Mouse (Mus musculus) MEL (cell line): ENCODE results near the gene Arhgef3. TPM values are rescaled to one million over a fixed set of nuclear protein-coding genes. Genes with fewer than 3 reads are reported as not detected.

Source experiments
- DNase-seq: peaks from one replicate; pipeline ENCODE4 v3.0.0; 2011; ENCODE audit warnings: low read depth, low spot score
- H3K27ac ChIP-seq: 2 replicates; pipeline ENCODE4 v1.5.1; 2012; ENCODE audit warnings: low read depth, mild to moderate bottlenecking, control low read depth, low read length, moderate library complexity; ENCODE audit not compliant: control insufficient read depth
- H3K27me3 ChIP-seq, 2 experiments: fragments of 150-350 bp in 1 of 2; sonication (generic) in 1 of 2; 2 replicates each; pipeline ENCODE4 v1.6.1; 2012; ENCODE audit warnings: low read length in 2 of 2, mild to moderate bottlenecking in 2 of 2, improper control_type of control experiment in 1 of 2, moderate library complexity in 1 of 2; ENCODE audit not compliant: insufficient read depth in 2 of 2, control insufficient read depth in 1 of 2
- H3K36me3 ChIP-seq, 2 experiments: 2 replicates each; pipeline ENCODE4 v1.6.1; 2012 to 2014; ENCODE audit warnings: low read length in 2 of 2, improper control_type of control experiment in 1 of 2, inconsistent platforms in 1 of 2, mild to moderate bottlenecking in 1 of 2; ENCODE audit not compliant: insufficient read depth in 2 of 2, control insufficient read depth in 1 of 2
- H3K4me1 ChIP-seq, 2 experiments: fragments of 150-350 bp in 1 of 2; sonication (generic) in 1 of 2; 2 replicates each; pipeline ENCODE4 v1.6.1; 2012; ENCODE audit warnings: low read length in 2 of 2, improper control_type of control experiment in 1 of 2, mild to moderate bottlenecking in 1 of 2; ENCODE audit not compliant: insufficient read depth in 2 of 2, control insufficient read depth in 1 of 2
- H3K4me3 ChIP-seq, 2 experiments: fragments of 150-350 bp in 1 of 2; sonication (generic) in 1 of 2; 2 replicates each; pipeline ENCODE4 v1.5.1; 2012; ENCODE audit warnings: low read depth in 2 of 2, low read length in 2 of 2, mild to moderate bottlenecking in 2 of 2, moderate library complexity in 2 of 2, control low read depth in 1 of 2, improper control_type of control experiment in 1 of 2; ENCODE audit not compliant: control insufficient read depth in 1 of 2, insufficient read depth in 1 of 2
- H3K79me2 ChIP-seq: 2 replicates; pipeline ENCODE4 v1.6.1; 2012; ENCODE audit warnings: mild to moderate bottlenecking, low read length, moderate library complexity; ENCODE audit not compliant: control insufficient read depth, poor library complexity, insufficient read depth
- H3K9ac ChIP-seq: 2 replicates; pipeline ENCODE4 v1.6.1; 2012; ENCODE audit warnings: low read depth, mild to moderate bottlenecking, control low read depth, low read length, moderate library complexity; ENCODE audit not compliant: control insufficient read depth, poor library complexity, severe bottlenecking
- H3K9me3 ChIP-seq: fragments of 150-350 bp; sonication (generic); replicated peaks from 2 replicates; pipeline ENCODE4 v1.6.1; 2012; ENCODE audit warnings: mild to moderate bottlenecking, low read length, improper control_type of control experiment, moderate library complexity; ENCODE audit not compliant: insufficient read depth
- BHLHE40 ChIP-seq: IDR thresholded peaks from 2 replicates; pipeline ENCODE4 v1.6.1; 2012; ENCODE audit warnings: low read depth, mild to moderate bottlenecking, inconsistent platforms, low read length, improper control_type of control experiment, borderline replicate concordance
- CHD1 ChIP-seq: IDR thresholded peaks from 2 replicates; pipeline ENCODE4 v1.6.1; 2012; ENCODE audit warnings: low read depth, mild to moderate bottlenecking, inconsistent platforms, low read length, improper control_type of control experiment
- CTCF ChIP-seq, 3 experiments: IDR thresholded peaks in 2 of 3; conservative IDR thresholded peaks in 1 of 3; 2 replicates each; pipeline ENCODE4 v1.5.1; 2011 to 2012; ENCODE audit warnings: low read length in 3 of 3, low read depth in 2 of 3, mild to moderate bottlenecking in 2 of 3, improper control_type of control experiment in 1 of 3, inconsistent platforms in 1 of 3, mixed read lengths in 1 of 3, moderate library complexity in 1 of 3; ENCODE audit not compliant: control insufficient read depth in 1 of 3, insufficient read depth in 1 of 3, poor library complexity in 1 of 3, severe bottlenecking in 1 of 3
- ETS1 ChIP-seq: IDR thresholded peaks from 2 replicates; pipeline ENCODE4 v1.6.1; 2012; ENCODE audit warnings: low read depth, mild to moderate bottlenecking, inconsistent platforms, low read length, improper control_type of control experiment, moderate library complexity
- GATA1 ChIP-seq: IDR thresholded peaks from 2 replicates; pipeline ENCODE4 v1.6.1; 2011; ENCODE audit warnings: low read depth, low read length, improper control_type of control experiment
- HCFC1 ChIP-seq: IDR thresholded peaks from 2 replicates; pipeline ENCODE4 v1.6.1; 2012; ENCODE audit warnings: low read depth, mild to moderate bottlenecking, inconsistent platforms, low read length, improper control_type of control experiment, moderate library complexity
- MAFK ChIP-seq: IDR thresholded peaks from 2 replicates; pipeline ENCODE4 v1.6.1; 2011; ENCODE audit warnings: low read depth, mild to moderate bottlenecking, low read length, improper control_type of control experiment, borderline replicate concordance
- MAZ ChIP-seq: IDR thresholded peaks from 2 replicates; pipeline ENCODE4 v1.6.1; 2012; ENCODE audit warnings: low read depth, mild to moderate bottlenecking, inconsistent platforms, low read length, improper control_type of control experiment
- MXI1 ChIP-seq: IDR thresholded peaks from 2 replicates; pipeline ENCODE4 v1.6.1; 2011; ENCODE audit warnings: mild to moderate bottlenecking, low read depth, low read length, improper control_type of control experiment
- MYB ChIP-seq: IDR thresholded peaks from 2 replicates; pipeline ENCODE4 v1.6.1; 2011; ENCODE audit warnings: mild to moderate bottlenecking, low read depth, low read length, improper control_type of control experiment
- MYC ChIP-seq: IDR thresholded peaks from 2 replicates; pipeline ENCODE4 v1.6.1; 2011; ENCODE audit warnings: low read depth, mild to moderate bottlenecking, low read length, improper control_type of control experiment, moderate library complexity
- NELFE ChIP-seq: IDR thresholded peaks from 2 replicates; pipeline ENCODE4 v1.6.1; 2011; ENCODE audit warnings: low read depth, low read length, improper control_type of control experiment
- NRF1 ChIP-seq: IDR thresholded peaks from 2 replicates; pipeline ENCODE4 v1.6.1; 2014; ENCODE audit warnings: low read depth, mild to moderate bottlenecking, inconsistent platforms, low read length, improper control_type of control experiment, moderate library complexity; ENCODE audit not compliant: poor library complexity, insufficient read depth, severe bottlenecking
- POLR2A ChIP-seq, 2 experiments: IDR thresholded peaks; 2 replicates each; pipeline ENCODE4 v1.6.1; 2011 to 2012; ENCODE audit warnings: low read length in 2 of 2, mild to moderate bottlenecking in 2 of 2, control low read depth in 1 of 2, improper control_type of control experiment in 1 of 2, low read depth in 1 of 2, moderate library complexity in 1 of 2; ENCODE audit not compliant: control insufficient read depth in 1 of 2, insufficient read depth in 1 of 2, poor library complexity in 1 of 2
- RAD21 ChIP-seq: IDR thresholded peaks from 2 replicates; pipeline ENCODE4 v1.6.1; 2011; ENCODE audit warnings: mild to moderate bottlenecking, low read depth, low read length, improper control_type of control experiment
- RCOR1 ChIP-seq: IDR thresholded peaks from 2 replicates; pipeline ENCODE4 v1.6.1; 2012; ENCODE audit warnings: low read depth, mild to moderate bottlenecking, inconsistent platforms, low read length, improper control_type of control experiment
- SIN3A ChIP-seq: IDR thresholded peaks from 2 replicates; pipeline ENCODE4 v1.6.1; 2012; ENCODE audit warnings: low read length, improper control_type of control experiment, inconsistent platforms
- TBP ChIP-seq: IDR thresholded peaks from 2 replicates; pipeline ENCODE4 v1.8.0; 2011; ENCODE audit warnings: low read depth, low read length, improper control_type of control experiment
- TCF12 ChIP-seq: IDR thresholded peaks from 2 replicates; pipeline ENCODE4 v1.6.1; 2014; ENCODE audit warnings: low read depth, mild to moderate bottlenecking, inconsistent platforms, low read length, improper control_type of control experiment, moderate library complexity
- USF1 ChIP-seq: IDR thresholded peaks from 2 replicates; pipeline ENCODE4 v1.6.1; 2014; ENCODE audit warnings: low read depth, mild to moderate bottlenecking, inconsistent platforms, low read length, improper control_type of control experiment, moderate library complexity
- USF2 ChIP-seq, 2 experiments: IDR thresholded peaks; 2 replicates each; pipeline ENCODE4 v1.6.1; 2011 to 2012; ENCODE audit warnings: improper control_type of control experiment in 2 of 2, low read length in 2 of 2, borderline replicate concordance in 1 of 2, inconsistent platforms in 1 of 2, low read depth in 1 of 2, mild to moderate bottlenecking in 1 of 2; ENCODE audit not compliant: insufficient read depth in 1 of 2
- ZMIZ1 ChIP-seq: IDR thresholded peaks from 2 replicates; pipeline ENCODE4 v1.6.1; 2012; ENCODE audit warnings: low read depth, mild to moderate bottlenecking, inconsistent platforms, low read length, improper control_type of control experiment, moderate library complexity
- ZNF384 ChIP-seq: IDR thresholded peaks from 2 replicates; pipeline ENCODE4 v1.6.1; 2012; ENCODE audit warnings: low read depth, mild to moderate bottlenecking, inconsistent platforms, low read length, improper control_type of control experiment
- polyA plus RNA-seq, 2 experiments: library from polyadenylated mRNA; stranded (reverse) in 1 of 2; unstranded in 1 of 2; fragments of >175 nt in 1 of 2; fragments of >200 nt in 1 of 2; gene quantifications; 2 replicates each; pipeline versions ENCODE4 v1.2.1 to v1.2.4; 2012; ENCODE audit warnings: low replicate concordance in 2 of 2, low read depth in 1 of 2; ENCODE audit not compliant: insufficient read length in 2 of 2, insufficient read depth in 1 of 2, missing spikeins in 1 of 2
- total RNA-seq: library from RNA; depleted of rRNA; stranded (reverse); fragments of 300-350 nt; gene quantifications from 2 replicates; pipeline ENCODE4 v1.2.3, GENCODE M21; 2012

Gene Arhgef3
- total and polyA plus RNA-seq, 3 experiments = 2.1 to 2.7 TPM; not detected in 1

DNA sequence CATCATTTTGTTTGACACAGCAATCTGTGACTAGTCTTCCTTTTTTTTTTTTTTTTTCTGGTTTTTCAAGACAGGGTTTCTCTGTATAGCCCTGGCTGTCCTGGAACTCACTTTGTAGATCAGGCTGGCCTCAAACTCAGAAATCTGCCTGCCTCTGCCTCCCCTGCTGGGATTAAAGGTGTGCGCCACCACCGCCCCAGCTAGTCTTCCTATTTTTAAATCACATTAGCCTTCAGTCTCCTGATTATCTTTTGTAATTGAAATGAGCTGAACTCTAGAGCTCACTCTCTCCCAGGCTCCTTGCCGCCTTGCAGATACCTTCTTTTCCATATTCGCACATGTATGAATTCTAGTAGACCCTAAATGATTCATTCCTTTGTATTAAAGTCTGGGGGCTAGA is 234.0 kb downstream of the Arhgef3 start:
- Histone ChIP-seq H3K27ac (no peak overlapping the region), H3K4me1 (peaks cover 11 to 40% of the 10 kb centered on the region in 2 experiments), H3K27me3 (no peaks in the 10 kb centered on the region), H3K4me3 (no peak overlapping the region), H3K9me3 (no peaks in the 10 kb centered on the region), H3K9ac (no peak overlapping the region), H3K36me3 (peaks cover 0 to 34% of the 10 kb centered on the region in 2 experiments; a peak in 2 of 4 replicates), H3K79me2 (no peaks in the 10 kb centered on the region)
- TF ChIP-seq NELFE (no peak), CTCF (IDR thresholded peaks at IDR 0.05 in 2 of 3, conservative IDR thresholded peaks at IDR 0.05 in 1 of 3; ENCODE audit: control insufficient read depth in 1 of 3, insufficient read depth in 1 of 3, low read depth in 2 of 3, low read length in 3 of 3, poor library complexity in 1 of 3, severe bottlenecking in 1 of 3) (no peak), MYC (no peak), ETS1 (no peak), USF1 (no peak), POLR2A (IDR thresholded peaks at IDR 0.05; ENCODE audit: control insufficient read depth in 1 of 2, insufficient read depth in 1 of 2, low read depth in 1 of 2, low read length in 2 of 2, poor library complexity in 1 of 2) (no peak), ZMIZ1 (no peak)
- no peak for DNase-seq

- H3K9me3 ChIP-seq = no peaks in the 10 kb centered on the region
- no peak overlapping the region for H3K4me3 ChIP-seq
- H3K79me2 ChIP-seq = no peaks in the 10 kb centered on the region
- H3K27ac ChIP-seq = no peak overlapping the region
- H3K9ac ChIP-seq = no peak overlapping the region
- H3K4me1 ChIP-seq = peaks cover 11 to 40% of the 10 kb centered on the region in 2 experiments
- no peak for TF ChIP-seq MYC
- no peak for TF ChIP-seq MAFK
- TF ChIP-seq TBP = no peak
- no peak for TF ChIP-seq TCF12
- no peak for TF ChIP-seq RCOR1
- no peak for TF ChIP-seq SIN3A
- no peak for TF ChIP-seq CTCF (IDR thresholded peaks at IDR 0.05 in 2 of 3, conservative IDR thresholded peaks at IDR 0.05 in 1 of 3; ENCODE audit: control insufficient read depth in 1 of 3, insufficient read depth in 1 of 3, low read depth in 2 of 3, low read length in 3 of 3, poor library complexity in 1 of 3, severe bottlenecking in 1 of 3)
- no peak for TF ChIP-seq USF1
- no peak for TF ChIP-seq NELFE
- no peak for TF ChIP-seq USF2 (IDR thresholded peaks at IDR 0.05; ENCODE audit: borderline replicate concordance in 1 of 2, insufficient read depth in 1 of 2, low read depth in 1 of 2, low read length in 2 of 2)
- no peak for TF ChIP-seq RAD21
- TF ChIP-seq ZNF384 = no peak
- no peak for TF ChIP-seq HCFC1
- no peak for TF ChIP-seq CHD1
- no peak for TF ChIP-seq GATA1
- no peak for TF ChIP-seq MYB
- TF ChIP-seq MXI1 = no peak
- no peak for TF ChIP-seq MAZ
- no peak for TF ChIP-seq BHLHE40
- TF ChIP-seq NRF1 = no peak
- peaks cover 0 to 34% of the 10 kb centered on the region in 2 experiments; a peak in 2 of 4 replicates for H3K36me3 ChIP-seq
- no peaks in the 10 kb centered on the region for H3K27me3 ChIP-seq
- DNase-seq = no peak
Measured at GRCm38 (mm10) chr14:27349120-27349519, 234.4 kb downstream of the Arhgef3 start.
